Mouse (Mus musculus): ENCODE measurements at regions not wholly inside any gene's neighbourhood (a gene's known extent, or its start where the extent isn't known, plus 50 kb on each side); places are given as distances from the start of the nearest gene placed in this dataset.
A peak's percentile ranks its signal among the peaks of the same experiment; 100 is the strongest.

- Histone ChIP-seq H3K36me3 (ENCODE audit: control insufficient read depth, insufficient read depth) (no peaks in the 10 kb centered on the region), H3K4me2 (ENCODE audit: low read depth, low read length) (no peak overlapping the region), H3K9me3 (replicated peaks; ENCODE audit: control insufficient read depth, low read length) (no peaks in the 10 kb centered on the region), H3K4me3 (ENCODE audit: low read length) (no peak overlapping the region), H3K9ac (ENCODE audit: low read length) (no peak overlapping the region), H3K4me1 (ENCODE audit: control insufficient read depth, insufficient read depth, low read length) (no peaks in the 10 kb centered on the region), H3K27ac (ENCODE audit: low read length) (no peak overlapping the region), H3K27me3 (ENCODE audit: control insufficient read depth, insufficient read depth, low read length) (no peaks in the 10 kb centered on the region)
- no peak for ATAC-seq (replicated peaks; ENCODE audit: extremely low read depth, insufficient read depth, low FRiP score)
- 64% methylated on average over 3 of the region's 3 CpGs for WGBS
Measured at GRCm38 (mm10) chr12:14415543-14416181, 263.8 kb upstream of the Fam84a start.

- Histone ChIP-seq H3K4me3 (ENCODE audit: low read length) (no peak overlapping the region), H3K36me3 (ENCODE audit: control insufficient read depth, insufficient read depth) (no peaks in the 10 kb centered on the region), H3K4me2 (ENCODE audit: low read depth, low read length) (no peak overlapping the region), H3K9ac (ENCODE audit: low read length) (no peak overlapping the region), H3K9me3 (replicated peaks; ENCODE audit: control insufficient read depth, low read length) (no peaks in the 10 kb centered on the region), H3K4me1 (ENCODE audit: control insufficient read depth, insufficient read depth, low read length) (no peaks in the 10 kb centered on the region), H3K27ac (ENCODE audit: low read length) (no peak overlapping the region), H3K27me3 (ENCODE audit: control insufficient read depth, insufficient read depth, low read length) (no peaks in the 10 kb centered on the region)
- 87% methylated on average over 1 of the region's 1 CpGs for WGBS
- ATAC-seq (replicated peaks; ENCODE audit: extremely low read depth, insufficient read depth, low FRiP score) = no peak
Measured at GRCm38 (mm10) chr12:14411102-14411501, 259.2 kb upstream of the Fam84a start.

- no peak overlapping the region for H3K9ac ChIP-seq (ENCODE audit: low read length)
- H3K4me1 ChIP-seq (ENCODE audit: control insufficient read depth, insufficient read depth, low read length) = no peaks in the 10 kb centered on the region
- H3K36me3 ChIP-seq (ENCODE audit: control insufficient read depth, insufficient read depth) = no peaks in the 10 kb centered on the region
- no peak overlapping the region for H3K4me2 ChIP-seq (ENCODE audit: low read depth, low read length)
- no peaks in the 10 kb centered on the region for H3K27me3 ChIP-seq (ENCODE audit: control insufficient read depth, insufficient read depth, low read length)
- H3K9me3 ChIP-seq (replicated peaks; ENCODE audit: control insufficient read depth, low read length) = no peaks in the 10 kb centered on the region
- no peak for ATAC-seq (replicated peaks; ENCODE audit: extremely low read depth, insufficient read depth, low FRiP score)
- 71% methylated on average over 1 of the region's 1 CpGs for whole genome bisulfite sequencing
- no peak overlapping the region for H3K4me3 ChIP-seq (ENCODE audit: low read length)
- H3K27ac ChIP-seq (ENCODE audit: low read length) = no peak overlapping the region
Measured at GRCm38 (mm10) chr12:14405796-14406195, 253.9 kb upstream of the Fam84a start.

- Histone ChIP-seq H3K27ac (ENCODE audit: low read length) (no peak overlapping the region), H3K9me3 (replicated peaks; ENCODE audit: control insufficient read depth, low read length) (no peaks in the 10 kb centered on the region), H3K9ac (ENCODE audit: low read length) (no peak overlapping the region), H3K4me3 (ENCODE audit: low read length) (no peak overlapping the region), H3K27me3 (ENCODE audit: control insufficient read depth, insufficient read depth, low read length) (no peaks in the 10 kb centered on the region), H3K4me2 (ENCODE audit: low read depth, low read length) (no peak overlapping the region), H3K4me1 (ENCODE audit: control insufficient read depth, insufficient read depth, low read length) (no peaks in the 10 kb centered on the region), H3K36me3 (ENCODE audit: control insufficient read depth, insufficient read depth) (no peaks in the 10 kb centered on the region)
- ATAC-seq (replicated peaks; ENCODE audit: extremely low read depth, insufficient read depth, low FRiP score) = no peak
- WGBS = 77% methylated on average over 6 of the region's 6 CpGs
Measured at GRCm38 (mm10) chr12:14376211-14376610, 224.4 kb upstream of the Fam84a start.

GRCm38 (mm10) chr12:14338244-14338799 is 186.5 kb upstream of the Fam84a start:
- Histone ChIP-seq H3K9me3 (replicated peaks; ENCODE audit: control insufficient read depth, low read length) (no peaks in the 10 kb centered on the region), H3K4me2 (ENCODE audit: low read depth, low read length) (no peak overlapping the region), H3K36me3 (ENCODE audit: control insufficient read depth, insufficient read depth) (no peaks in the 10 kb centered on the region), H3K27ac (ENCODE audit: low read length) (no peak overlapping the region), H3K27me3 (ENCODE audit: control insufficient read depth, insufficient read depth, low read length) (no peaks in the 10 kb centered on the region), H3K9ac (ENCODE audit: low read length) (no peak overlapping the region), H3K4me3 (ENCODE audit: low read length) (no peak overlapping the region), H3K4me1 (ENCODE audit: control insufficient read depth, insufficient read depth, low read length) (no peaks in the 10 kb centered on the region)
- ATAC-seq (replicated peaks; ENCODE audit: extremely low read depth, insufficient read depth, low FRiP score) = no peak
- WGBS = 47% methylated on average over 5 of the region's 5 CpGs

GRCm38 (mm10) chr12:14337813-14338212 is 186.0 kb upstream of the Fam84a start:
- Histone ChIP-seq H3K4me3 (ENCODE audit: low read length) (no peak overlapping the region), H3K27ac (ENCODE audit: low read length) (no peak overlapping the region), H3K27me3 (ENCODE audit: control insufficient read depth, insufficient read depth, low read length) (no peaks in the 10 kb centered on the region), H3K9ac (ENCODE audit: low read length) (no peak overlapping the region), H3K9me3 (replicated peaks; ENCODE audit: control insufficient read depth, low read length) (no peaks in the 10 kb centered on the region), H3K4me2 (ENCODE audit: low read depth, low read length) (no peak overlapping the region), H3K4me1 (ENCODE audit: control insufficient read depth, insufficient read depth, low read length) (no peaks in the 10 kb centered on the region), H3K36me3 (ENCODE audit: control insufficient read depth, insufficient read depth) (no peaks in the 10 kb centered on the region)
- 80% methylated on average over 3 of the region's 3 CpGs for WGBS
- ATAC-seq (replicated peaks; ENCODE audit: extremely low read depth, insufficient read depth, low FRiP score) = no peak

GRCm38 (mm10) chr12:14318693-14319092 is 166.8 kb upstream of the Fam84a start:
- no peaks in the 10 kb centered on the region for H3K36me3 ChIP-seq (ENCODE audit: control insufficient read depth, insufficient read depth)
- no peaks in the 10 kb centered on the region for H3K27me3 ChIP-seq (ENCODE audit: control insufficient read depth, insufficient read depth, low read length)
- H3K9ac ChIP-seq (ENCODE audit: low read length) = no peak overlapping the region
- no peaks in the 10 kb centered on the region for H3K4me1 ChIP-seq (ENCODE audit: control insufficient read depth, insufficient read depth, low read length)
- no peak for ATAC-seq (replicated peaks; ENCODE audit: extremely low read depth, insufficient read depth, low FRiP score)
- H3K27ac ChIP-seq (ENCODE audit: low read length) = no peak overlapping the region
- no peaks in the 10 kb centered on the region for H3K9me3 ChIP-seq (replicated peaks; ENCODE audit: control insufficient read depth, low read length)
- 69% methylated on average over 3 of the region's 3 CpGs for WGBS
- no peak overlapping the region for H3K4me3 ChIP-seq (ENCODE audit: low read length)
- no peak overlapping the region for H3K4me2 ChIP-seq (ENCODE audit: low read depth, low read length)

- H3K27me3 ChIP-seq (ENCODE audit: control insufficient read depth, insufficient read depth, low read length) = no peaks in the 10 kb centered on the region
- 63% methylated on average over 2 of the region's 2 CpGs for WGBS
Measured at GRCm38 (mm10) chr12:14316392-14316791, 164.5 kb upstream of the Fam84a start.

GRCm38 (mm10) chr12:14315780-14316179 is 163.9 kb upstream of the Fam84a start:
- Histone ChIP-seq H3K9ac (ENCODE audit: low read length) (no peak overlapping the region), H3K36me3 (ENCODE audit: control insufficient read depth, insufficient read depth) (no peaks in the 10 kb centered on the region), H3K4me1 (ENCODE audit: control insufficient read depth, insufficient read depth, low read length) (no peaks in the 10 kb centered on the region), H3K27ac (ENCODE audit: low read length) (no peak overlapping the region), H3K4me2 (ENCODE audit: low read depth, low read length) (no peak overlapping the region), H3K27me3 (ENCODE audit: control insufficient read depth, insufficient read depth, low read length) (no peaks in the 10 kb centered on the region), H3K4me3 (ENCODE audit: low read length) (no peak overlapping the region), H3K9me3 (replicated peaks; ENCODE audit: control insufficient read depth, low read length) (no peaks in the 10 kb centered on the region)
- peak; percentile 69 for ATAC-seq (replicated peaks; ENCODE audit: extremely low read depth, insufficient read depth, low FRiP score)
- WGBS = 23% methylated on average over 5 of the region's 5 CpGs

More at GRCm38 (mm10) chr12:14316392-14316791, 164.5 kb upstream of the Fam84a start:
- Histone ChIP-seq H3K4me2 (ENCODE audit: low read depth, low read length) (no peak overlapping the region), H3K4me1 (ENCODE audit: control insufficient read depth, insufficient read depth, low read length) (no peaks in the 10 kb centered on the region), H3K4me3 (ENCODE audit: low read length) (no peak overlapping the region), H3K36me3 (ENCODE audit: control insufficient read depth, insufficient read depth) (no peaks in the 10 kb centered on the region), H3K9ac (ENCODE audit: low read length) (no peak overlapping the region), H3K27ac (ENCODE audit: low read length) (no peak overlapping the region), H3K9me3 (replicated peaks; ENCODE audit: control insufficient read depth, low read length) (no peaks in the 10 kb centered on the region)
- ATAC-seq (replicated peaks; ENCODE audit: extremely low read depth, insufficient read depth, low FRiP score) = no peak
